In genomic region chr10:12812680-12813079, GRCm38 (mm10) we compare ENCODE assay signal across 9 mouse cellular contexts. TPM values are rescaled to one million over a fixed set of nuclear protein-coding genes. Genes with fewer than 3 reads are reported as not detected.
DNase-seq lines count a peak whose midpoint lies in the region; ATAC-seq lines count a peak whose summit lies in the region.
"Had no signal": no experiment of that assay in that cellular context is flagged by ENCODE, and none has a peak within 500 bp of the region (broad histone marks: within the 10 kb centered on the region; RNA-seq: fewer than 3 reads in every experiment).

No protein-coding gene starts in this region.

- H3K9ac ChIP-seq in heart, embryonic 16.5 days (ENCODE audit: low read length) = peak overlapping the region; percentile 51
- H3K9ac ChIP-seq in neural tube, embryonic 13.5 days = no peak overlapping the region
- H3K9ac ChIP-seq in intestine, embryonic 15.5 days = no peak overlapping the region

- ATAC-seq in heart, embryonic 16.5 days (replicated peaks; ENCODE audit: extremely low read depth, insufficient read depth, low FRiP score) = no peak
- no peak for ATAC-seq in neural tube, embryonic 13.5 days (ENCODE audit: low read depth)
- ATAC-seq in intestine, embryonic 15.5 days = no peak

- no peaks in the 10 kb centered on the region for H3K36me3 ChIP-seq in heart, embryonic 16.5 days (ENCODE audit: control insufficient read depth, insufficient read depth)
- H3K36me3 ChIP-seq in neural tube, embryonic 13.5 days = no peaks in the 10 kb centered on the region
- H3K36me3 ChIP-seq in intestine, embryonic 15.5 days = no peaks in the 10 kb centered on the region

- intact Hi-C loops in heart, postnatal 10 days (cut with DNase I) = no loop called here

- no peaks in the 10 kb centered on the region for H3K9me3 ChIP-seq in heart, embryonic 16.5 days (replicated peaks; ENCODE audit: control insufficient read depth, low read length)
- no peaks in the 10 kb centered on the region for H3K9me3 ChIP-seq in neural tube, embryonic 13.5 days
- no peaks in the 10 kb centered on the region for H3K9me3 ChIP-seq in intestine, embryonic 15.5 days

- H3K4me2 ChIP-seq in heart, embryonic 16.5 days (ENCODE audit: low read depth, low read length) = peak overlapping the region; percentile 50
- H3K4me2 ChIP-seq in neural tube, embryonic 13.5 days = peak overlapping the region; percentile 14; the same call in 1 of the 2 replicates
- H3K4me2 ChIP-seq in intestine, embryonic 15.5 days (replicated peaks) = 0 out of 2 replicates have a peak overlapping the region, but pooled peaks have one; percentile 19

- H3K4me3 ChIP-seq in heart, embryonic 16.5 days (ENCODE audit: low read length) = peak overlapping the region; percentile 32
- H3K4me3 ChIP-seq in neural tube, embryonic 13.5 days = no peak overlapping the region
- no peak overlapping the region for H3K4me3 ChIP-seq in intestine, embryonic 15.5 days (replicated peaks)
- H3K4me3 ChIP-seq: myocyte had no signal

- 53% methylated on average over 5 of the region's 5 CpGs for WGBS in heart, embryonic 16.5 days
- 83% methylated on average over 5 of the region's 5 CpGs for WGBS in neural tube, embryonic 13.5 days
- 56% methylated on average over 5 of the region's 5 CpGs for WGBS in intestine, embryonic 15.5 days

- peak overlapping the region; percentile 78 for H3K27ac ChIP-seq in heart, embryonic 16.5 days (ENCODE audit: low read length)
- 0 out of 2 replicates have a peak overlapping the region, but pooled peaks have one; percentile 19 for H3K27ac ChIP-seq in neural tube, embryonic 13.5 days (replicated peaks)
- H3K27ac ChIP-seq in intestine, embryonic 15.5 days = no peak overlapping the region

- DNase-seq in heart, postnatal 10 days = no peak
- no peak for DNase-seq in neural tube, embryonic 10.5 days (ENCODE audit: extremely low spot score, low spot score)
- peak; percentile 20 for DNase-seq in thymus, postnatal 14 days
- DNase-seq in cerebellum, postnatal 25 days = no peak
- DNase-seq in cerebellum, postnatal 36 days = no peak

- H3K4me1 ChIP-seq in heart, embryonic 16.5 days (ENCODE audit: control insufficient read depth, insufficient read depth, low read length) = peaks cover 42% of the 10 kb centered on the region
- peaks cover 12% of the 10 kb centered on the region for H3K4me1 ChIP-seq in neural tube, embryonic 13.5 days (replicated peaks)
- 0 out of 2 replicates have a peak, but pooled peaks cover 2% of the 10 kb centered on the region for H3K4me1 ChIP-seq in intestine, embryonic 15.5 days (replicated peaks)

- no peaks in the 10 kb centered on the region for H3K27me3 ChIP-seq in heart, embryonic 16.5 days (ENCODE audit: control insufficient read depth, insufficient read depth, low read length)
- no peaks in the 10 kb centered on the region for H3K27me3 ChIP-seq in neural tube, embryonic 13.5 days
- H3K27me3 ChIP-seq in intestine, embryonic 15.5 days (replicated peaks) = no peaks in the 10 kb centered on the region

RNA-seq across cellular contexts. Expression of gene Utrn, which starts 56.5 kb away (rescaled TPM):
- 65.7 and 66.8 TPM in 2 replicates for polyA plus RNA-seq in heart, embryonic 16.5 days (2015; fragmentation: Nextera tagmentation; extraction: Ambion mirVana)
- 10 to 100 TPM; 77.6 to 80.3 TPM for total RNA-seq in heart, postnatal 10 days (2021)
- polyA plus RNA-seq in neural tube, embryonic 13.5 days (2015; fragmentation: Nextera tagmentation; extraction: Ambion mirVana) = 34.3 and 34.6 TPM in 2 replicates
- 43.8 and 46.2 TPM in 2 replicates for polyA plus RNA-seq in intestine, embryonic 15.5 days (2015; fragmentation: Nextera tagmentation; extraction: Ambion mirVana)
